Mouse (Mus musculus): ENCODE results near the gene Gbp9. TPM values are rescaled to one million over a fixed set of nuclear protein-coding genes. Genes with fewer than 3 reads are reported as not detected.
"Not testable (repeated sequence)": the region's sequence is repeated elsewhere in the genome, so short reads cannot be mapped to it uniquely, and the experiment has no call there.

Gene Gbp9
- polyA plus RNA-seq, 1 experiment, result 16.6 TPM

DNA sequence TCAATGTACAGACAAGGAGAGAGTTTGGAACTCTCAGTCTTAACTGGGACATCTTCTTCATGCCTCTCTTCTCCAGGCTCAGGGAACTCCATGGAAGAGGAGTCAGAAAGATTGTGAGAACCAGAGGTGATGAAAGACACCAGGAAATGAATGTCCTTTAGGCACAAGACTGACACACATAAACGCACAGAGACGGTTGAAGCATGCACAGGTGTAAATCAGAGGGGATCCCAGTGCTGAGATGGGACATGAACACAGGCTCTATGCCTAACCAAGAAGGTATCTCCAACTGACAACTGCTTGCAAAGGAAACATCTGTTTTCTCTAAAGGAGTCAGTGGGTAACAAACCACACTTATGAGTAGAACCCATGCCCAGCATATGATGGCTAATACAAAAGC, 79.1 kb downstream of the Gbp9 start:
- no peak for DNase-seq
- no peak overlapping the region for H3K4me3 ChIP-seq (replicated peaks; ENCODE audit: extremely low read depth, low read depth, low read length)
- H3K4me1 ChIP-seq (ENCODE audit: control insufficient read depth, insufficient read depth, low read length), result no peaks in the 10 kb centered on the region
- WGBS, result 86% methylated on average over 2 of the region's 2 CpGs
- no peak for TF ChIP-seq CTCF (IDR thresholded peaks at IDR 0.05; ENCODE audit: insufficient read depth, low read length)
- no peak for TF ChIP-seq POLR2A (IDR thresholded peaks at IDR 0.05; ENCODE audit: borderline replicate concordance, extremely low read depth, low read depth, low read length)

DNA sequence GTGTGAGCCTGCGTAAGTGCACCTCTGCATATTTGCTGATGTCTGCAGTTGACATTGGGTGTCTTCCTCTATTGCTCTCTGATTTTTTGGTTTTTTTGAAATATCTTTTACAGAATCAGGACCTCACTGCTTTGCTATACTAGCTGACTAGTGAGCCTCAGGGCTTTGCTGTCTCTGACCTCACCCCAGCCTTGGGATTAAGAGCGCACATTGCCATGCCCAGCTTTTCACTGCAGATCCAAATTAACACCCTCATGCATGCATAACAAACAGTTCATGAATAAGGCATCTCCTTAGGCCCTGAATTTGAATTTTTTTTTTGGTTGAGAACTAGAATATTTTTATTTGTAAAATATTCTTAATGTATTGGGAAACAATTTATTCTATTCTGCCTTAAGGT, 84.1 kb downstream of the Gbp9 start:
- 95% methylated on average over 2 of the region's 2 CpGs for WGBS

DNA sequence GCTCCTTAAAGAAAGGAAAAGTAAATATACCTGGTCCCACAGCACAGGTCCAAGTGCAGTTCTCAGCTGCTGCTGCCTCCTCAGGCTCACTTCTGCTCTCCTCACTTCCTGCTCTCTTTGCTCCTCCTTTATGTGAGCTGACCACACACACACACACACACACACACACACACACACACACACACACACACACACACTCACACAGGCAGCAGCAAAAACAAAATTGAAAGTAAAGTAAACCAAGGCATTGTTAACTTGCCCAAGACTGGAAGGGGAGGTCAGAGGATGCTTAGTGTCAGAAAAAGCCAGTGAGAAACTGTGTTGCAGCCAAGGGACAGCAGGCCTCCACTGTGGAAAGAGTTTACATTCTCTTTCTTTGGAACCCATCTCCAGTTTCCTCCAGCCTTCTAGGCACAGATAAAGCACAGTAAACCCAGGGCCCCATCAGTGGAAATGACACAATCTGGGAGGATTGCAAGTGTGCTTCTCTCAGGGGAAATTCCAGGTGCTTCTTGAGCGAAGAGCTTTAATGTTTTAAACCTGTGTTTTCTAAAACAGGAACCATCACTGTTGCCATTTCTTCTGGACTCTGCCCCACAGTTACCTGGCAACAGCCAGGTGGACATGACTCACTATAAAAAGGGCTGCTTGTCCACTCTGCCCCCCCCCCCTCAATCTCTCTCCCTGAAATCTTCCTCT, 85.7 kb downstream of the Gbp9 start:
- not testable (repeated sequence) for H3K4me1 ChIP-seq (ENCODE audit: control insufficient read depth, insufficient read depth, low read length); DNase-seq; H3K4me3 ChIP-seq (replicated peaks; ENCODE audit: extremely low read depth, low read depth, low read length)
- 38% methylated on average over 1 of the region's 1 CpGs for WGBS

More for the DNA sequence above, 84.1 kb downstream of the Gbp9 start:
- TF ChIP-seq POLR2A (IDR thresholded peaks at IDR 0.05; ENCODE audit: borderline replicate concordance, extremely low read depth, low read depth, low read length) (no peak), CTCF (IDR thresholded peaks at IDR 0.05; ENCODE audit: insufficient read depth, low read length) (no peak)
- no peaks in the 10 kb centered on the region; the same call in 1 of the 2 replicates for H3K4me1 ChIP-seq (ENCODE audit: control insufficient read depth, insufficient read depth, low read length)
- no peak for DNase-seq
- no peak overlapping the region for H3K4me3 ChIP-seq (replicated peaks; ENCODE audit: extremely low read depth, low read depth, low read length)

DNA sequence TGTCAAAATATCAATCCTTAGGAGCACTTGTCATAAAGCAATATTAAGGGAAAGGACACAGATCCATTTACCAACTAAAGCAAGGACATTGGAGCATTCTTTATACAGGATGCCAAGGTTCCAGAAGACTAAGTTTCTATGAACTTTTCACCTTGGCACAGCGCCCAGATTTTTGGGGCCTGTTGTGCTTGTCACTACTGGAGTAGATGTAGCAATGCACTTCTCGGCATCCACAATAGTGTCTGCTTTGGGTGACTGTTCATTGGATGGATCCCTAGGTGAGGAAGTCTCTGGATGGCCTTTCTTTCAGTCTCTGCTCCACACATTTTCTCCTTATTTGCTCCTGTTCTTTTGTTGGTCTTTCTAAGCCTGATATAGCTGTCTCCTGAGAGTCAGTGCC, 107.0 kb downstream of the Gbp9 start:
- 50% methylated on average over 2 of the region's 2 CpGs for WGBS
- TF ChIP-seq CTCF (IDR thresholded peaks at IDR 0.05; ENCODE audit: insufficient read depth, low read length) (no peak), POLR2A (IDR thresholded peaks at IDR 0.05; ENCODE audit: borderline replicate concordance, extremely low read depth, low read depth, low read length) (no peak)
- DNase-seq, result no peak
- no peak overlapping the region for H3K4me3 ChIP-seq (replicated peaks; ENCODE audit: extremely low read depth, low read depth, low read length)
- no peaks in the 10 kb centered on the region for H3K4me1 ChIP-seq (ENCODE audit: control insufficient read depth, insufficient read depth, low read length)

Other genes starting within 250 kb of the Gbp9 start
- gene Abcg3, start 156.8 kb downstream of the Gbp9 start, polyA plus RNA-seq (2012; rRNA removed), result 1.4 and 2.2 TPM in 2 replicates
- 2.3 and 2.6 TPM in 2 replicates for gene Gbp8, start within 50 bp of the Gbp9 start, polyA plus RNA-seq (2012; rRNA removed)
- 18.0 and 18.3 TPM in 2 replicates for gene Gbp4, start within 50 bp of the Gbp9 start, polyA plus RNA-seq (2012; rRNA removed)
- gene Gbp10, start 100.0 kb upstream of the Gbp9 start, polyA plus RNA-seq (2012; rRNA removed), result 0.50 and 1.2 TPM in 2 replicates
- gene Gm43302, start 154.2 kb upstream of the Gbp9 start, polyA plus RNA-seq (2012; rRNA removed), result 1.5 and 1.6 TPM in 2 replicates
- gene Gbp6, start 154.2 kb upstream of the Gbp9 start, polyA plus RNA-seq (2012; rRNA removed), result 3.2 and 4.4 TPM in 2 replicates